Mouse (Mus musculus): ENCODE measurements around the gene Gm10722.
"Not testable (repeated sequence)": the region's sequence is repeated elsewhere in the genome, so short reads cannot be mapped to it uniquely, and the experiment has no call there.

DNA sequence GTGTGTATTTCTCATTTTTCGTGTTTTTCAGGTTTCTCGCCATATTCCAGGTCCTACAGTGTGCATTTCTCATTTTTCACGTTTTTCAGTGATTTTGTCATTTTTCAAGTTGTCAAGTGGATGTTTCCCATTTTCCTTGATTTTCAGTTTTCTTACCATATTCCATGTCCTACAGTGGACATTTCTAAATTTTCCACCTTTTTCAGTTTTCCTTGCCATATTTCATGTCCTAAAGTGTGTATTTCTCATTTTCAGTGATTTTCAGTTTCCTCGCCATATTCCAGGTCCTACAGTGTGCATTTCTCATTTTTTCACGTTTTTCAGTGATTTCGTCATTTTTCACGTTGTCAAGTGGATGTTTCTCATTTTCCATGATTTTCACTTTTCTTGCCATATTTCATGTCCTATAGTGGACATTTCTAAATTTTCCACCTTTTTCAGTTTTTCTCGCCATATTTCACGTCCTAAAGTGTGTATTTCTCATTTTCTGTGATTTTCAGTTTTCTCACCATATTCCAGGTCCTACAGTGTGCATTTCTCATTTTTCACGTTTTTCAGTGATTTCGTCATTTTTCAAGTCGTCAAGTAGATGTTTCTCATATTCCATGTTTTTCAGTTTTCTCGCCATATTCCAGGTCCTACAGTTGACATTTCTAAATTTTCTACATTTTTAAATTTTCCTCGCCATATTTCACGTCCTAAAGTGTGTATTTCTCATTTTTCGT, 28.7 kb downstream of the Gm10722 start:
- not testable (repeated sequence) for TF ChIP-seq CTCF (IDR thresholded peaks at IDR 0.05; ENCODE audit: borderline replicate concordance, insufficient read depth, low read depth, low read length); POLR2A (IDR thresholded peaks at IDR 0.05; ENCODE audit: borderline replicate concordance, insufficient read depth, low read length)
